Mouse (Mus musculus) forebrain, embryonic 16.5 days (tissue): ENCODE measurements around the gene Vipr2. TPM values are rescaled to one million over a fixed set of nuclear protein-coding genes. Genes with fewer than 3 reads are reported as not detected.

ENCODE experiments used
- ATAC-seq: fragments of 200-750 bp; cut with Nextera tagmentation; 2 replicates; pipeline ENCODE4 v1.8.0; 2017; ENCODE audit warnings: mild to moderate bottlenecking, moderate library complexity
- H3K27ac ChIP-seq: fragments of 300-500 bp; sonication (generic); 2 replicates; pipeline ENCODE4 v1.5.1; 2014; ENCODE audit warnings: low read length, control low read depth
- H3K27me3 ChIP-seq: fragments of 300-500 bp; sonication (generic); replicated peaks from 2 replicates; pipeline ENCODE4 v1.6.1; 2014; ENCODE audit warnings: low read length; ENCODE audit not compliant: control insufficient read depth, insufficient read depth
- H3K36me3 ChIP-seq: fragments of 300-500 bp; sonication (generic); 2 replicates; pipeline ENCODE4 v1.6.1; 2014; ENCODE audit not compliant: control insufficient read depth, insufficient read depth
- H3K4me1 ChIP-seq: fragments of 300-500 bp; sonication (generic); replicated peaks from 2 replicates; pipeline ENCODE4 v1.6.1; 2014; ENCODE audit warnings: low read length; ENCODE audit not compliant: control insufficient read depth, insufficient read depth
- H3K4me2 ChIP-seq: fragments of 300-500 bp; sonication (generic); 2 replicates; pipeline ENCODE4 v1.6.1; 2014; ENCODE audit warnings: mild to moderate bottlenecking, low read length, control low read depth
- H3K4me3 ChIP-seq: fragments of 300-500 bp; sonication (generic); replicated peaks from 2 replicates; pipeline ENCODE4 v1.5.1; 2014; ENCODE audit warnings: mild to moderate bottlenecking, low read length, control low read depth
- H3K9ac ChIP-seq: fragments of 300-500 bp; sonication (generic); replicated peaks from 2 replicates; pipeline ENCODE4 v1.6.1; 2014; ENCODE audit warnings: low read depth, low read length, control low read depth
- H3K9me3 ChIP-seq: fragments of 300-500 bp; sonication (generic); 2 replicates; pipeline ENCODE4 v1.6.1; 2016; ENCODE audit warnings: low read length; ENCODE audit not compliant: control insufficient read depth
- WGBS: fragments of 180-500 bp; shearing (Covaris S2); extraction: QIAGEN DNeasy Blood & Tissue Kit; methylation state at CpG from one replicate; pipeline ENCODE4 v1.1.7; 2014; 5-methylcytosine and 5-hydroxymethylcytosine counted together
- polyA plus RNA-seq: library from polyadenylated mRNA; unstranded; fragments of >200 nt; fragmentation: Nextera tagmentation; extraction: Ambion mirVana; gene quantifications from 2 replicates; pipeline ENCODE4 v1.2.1, GENCODE M21; 2015

Vipr2 gene
- polyA plus RNA-seq, 1 experiment from 2014 or later = 0.92 TPM

DNA sequence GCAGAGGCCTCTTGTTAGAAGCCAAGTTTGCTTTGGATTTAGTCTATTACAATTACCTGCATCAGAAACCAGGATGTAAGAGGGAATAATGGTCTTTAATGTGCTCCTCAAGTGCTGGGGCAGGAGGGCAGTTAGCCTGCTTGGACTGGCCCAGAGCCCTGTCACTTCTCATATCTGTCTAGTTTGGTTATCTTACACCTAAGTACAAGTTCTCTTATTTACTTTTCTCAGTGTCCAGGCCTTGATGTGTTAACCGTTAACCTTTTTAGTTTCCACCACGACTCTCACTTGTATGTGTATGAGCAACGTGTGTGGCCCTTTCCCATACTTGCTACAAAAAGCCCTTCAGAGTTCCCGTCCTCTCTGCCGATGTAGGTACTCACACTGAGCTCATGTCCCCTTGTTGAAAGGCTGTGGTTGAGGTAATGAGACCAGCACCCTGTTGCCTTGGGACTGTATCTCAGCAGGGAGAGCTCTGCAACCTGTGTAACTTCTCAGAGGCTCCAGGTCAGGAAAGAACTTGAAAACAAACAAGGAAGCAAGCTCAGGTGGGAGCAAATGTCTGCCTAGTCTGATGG, 39.9 kb downstream of the Vipr2 start:
- no peaks in the 10 kb centered on the region for H3K4me1 ChIP-seq
- no peaks in the 10 kb centered on the region for H3K9me3 ChIP-seq
- H3K4me3 ChIP-seq = no peak overlapping the region
- no peak for ATAC-seq
- WGBS = 75% methylated on average over 5 of the region's 5 CpGs
- H3K36me3 ChIP-seq = no peaks in the 10 kb centered on the region
- no peaks in the 10 kb centered on the region for H3K27me3 ChIP-seq
- no peak overlapping the region for H3K9ac ChIP-seq
- no peak overlapping the region for H3K27ac ChIP-seq
- no peak overlapping the region for H3K4me2 ChIP-seq

DNA sequence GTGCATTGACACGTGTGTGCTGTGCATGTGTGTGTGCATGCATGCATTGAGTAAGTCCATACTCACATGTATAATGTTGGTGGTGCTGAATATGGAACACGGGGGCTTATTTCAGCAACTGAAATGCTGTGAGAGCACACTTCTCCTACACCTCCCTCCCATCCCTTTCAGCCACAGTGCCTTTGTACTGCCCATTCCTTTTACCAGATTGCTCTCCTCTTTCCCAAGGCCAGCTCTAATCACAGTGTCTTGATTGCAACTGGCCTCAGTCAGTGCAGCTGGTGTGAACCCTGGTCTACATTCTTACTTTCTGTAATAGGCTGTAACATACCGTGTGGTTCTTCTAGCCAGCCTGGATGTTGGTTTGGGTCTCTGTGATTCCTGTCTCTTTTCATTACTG, 41.5 kb downstream of the Vipr2 start:
- Histone ChIP-seq H3K36me3 (no peaks in the 10 kb centered on the region), H3K4me2 (no peak overlapping the region), H3K9me3 (no peaks in the 10 kb centered on the region), H3K4me1 (no peaks in the 10 kb centered on the region), H3K9ac (no peak overlapping the region), H3K27me3 (no peaks in the 10 kb centered on the region), H3K27ac (no peak overlapping the region), H3K4me3 (no peak overlapping the region)
- ATAC-seq = no peak
- WGBS = 92% methylated on average over 3 of the region's 3 CpGs

DNA sequence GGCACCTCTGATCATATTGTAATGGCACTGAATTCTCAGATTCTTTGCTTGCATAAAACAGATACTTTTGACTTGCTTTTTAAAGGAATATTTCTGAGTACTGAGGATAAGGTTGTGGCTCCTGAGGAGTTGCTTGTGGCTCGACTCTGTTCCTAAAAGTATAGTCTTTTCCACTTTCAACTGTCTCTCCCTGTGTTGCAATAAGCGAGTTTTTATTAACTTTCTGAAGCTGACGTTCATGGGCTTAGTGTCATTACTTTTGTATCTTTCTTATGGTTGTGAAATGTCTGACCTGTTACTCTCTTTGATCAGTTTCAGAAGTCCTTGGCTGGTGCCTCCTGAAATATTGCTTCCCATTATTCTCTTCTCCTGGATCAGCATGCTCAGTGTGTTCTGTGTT, 46.3 kb downstream of the Vipr2 start:
- no peak overlapping the region for H3K4me2 ChIP-seq
- H3K9me3 ChIP-seq = no peaks in the 10 kb centered on the region
- H3K27me3 ChIP-seq = no peaks in the 10 kb centered on the region
- no peak for ATAC-seq
- H3K4me3 ChIP-seq = no peak overlapping the region
- H3K9ac ChIP-seq = no peak overlapping the region
- 83% methylated on average over 3 of the region's 3 CpGs for WGBS
- no peaks in the 10 kb centered on the region for H3K36me3 ChIP-seq
- H3K27ac ChIP-seq = no peak overlapping the region
- H3K4me1 ChIP-seq = no peaks in the 10 kb centered on the region

- Histone ChIP-seq H3K4me2 (no peak overlapping the region), H3K36me3 (no peaks in the 10 kb centered on the region), H3K27ac (no peak overlapping the region), H3K4me3 (no peak overlapping the region), H3K9ac (no peak overlapping the region), H3K4me1 (no peaks in the 10 kb centered on the region), H3K9me3 (no peaks in the 10 kb centered on the region), H3K27me3 (no peaks in the 10 kb centered on the region)
- WGBS = 86% methylated on average over 7 of the region's 7 CpGs
- ATAC-seq = no peak
Observed at GRCm38 (mm10) chr12:116130936-116131335, 53.4 kb downstream of the Vipr2 start.

DNA sequence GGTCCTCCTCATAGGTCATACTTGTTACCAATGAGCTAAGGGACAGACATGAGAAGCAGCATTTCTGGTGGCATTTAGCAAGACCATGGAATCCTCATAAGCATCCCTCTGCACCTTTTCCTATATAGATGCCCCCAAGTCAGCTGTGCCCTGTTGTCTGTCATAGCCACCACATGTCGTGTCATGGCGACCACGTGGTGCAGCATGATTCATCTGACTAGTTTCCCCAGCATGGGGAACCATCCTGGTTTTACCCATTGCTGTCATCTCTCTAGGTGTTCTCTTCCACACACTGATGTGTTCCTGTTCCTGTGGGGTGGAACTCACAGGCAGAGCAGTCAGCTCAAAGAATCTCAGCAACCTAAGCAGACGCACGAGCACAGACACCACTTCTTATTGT, 55.4 kb downstream of the Vipr2 start:
- no peak overlapping the region for H3K4me3 ChIP-seq
- WGBS = 89% methylated on average over 5 of the region's 5 CpGs
- no peak overlapping the region for H3K9ac ChIP-seq
- H3K9me3 ChIP-seq = no peaks in the 10 kb centered on the region
- H3K4me2 ChIP-seq = no peak overlapping the region
- ATAC-seq = no peak
- no peaks in the 10 kb centered on the region for H3K27me3 ChIP-seq
- H3K27ac ChIP-seq = no peak overlapping the region
- no peaks in the 10 kb centered on the region for H3K4me1 ChIP-seq
- H3K36me3 ChIP-seq = no peaks in the 10 kb centered on the region

DNA sequence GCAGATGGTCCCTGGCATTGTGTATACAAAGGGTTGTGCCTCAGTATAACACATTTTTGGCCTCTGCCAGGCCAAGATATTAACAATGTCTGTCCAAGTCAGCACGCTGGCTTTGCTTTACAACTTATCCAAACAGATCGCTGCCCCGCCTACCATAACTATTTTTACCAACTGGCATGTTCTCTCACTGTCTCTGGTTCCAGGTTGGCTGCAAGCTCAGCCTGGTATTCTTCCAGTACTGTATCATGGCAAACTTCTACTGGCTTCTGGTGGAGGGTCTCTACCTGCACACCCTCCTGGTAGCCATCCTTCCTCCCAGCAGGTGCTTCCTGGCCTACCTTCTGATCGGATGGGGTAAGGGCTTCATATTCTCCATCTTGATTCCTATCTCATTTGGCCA, 58.4 kb downstream of the Vipr2 start:
- H3K27me3 ChIP-seq = no peaks in the 10 kb centered on the region
- no peaks in the 10 kb centered on the region for H3K9me3 ChIP-seq
- H3K4me3 ChIP-seq = no peak overlapping the region
- ATAC-seq = no peak
- no peak overlapping the region for H3K4me2 ChIP-seq
- 94% methylated on average over 4 of the region's 4 CpGs for WGBS
- no peak overlapping the region for H3K9ac ChIP-seq
- no peaks in the 10 kb centered on the region for H3K4me1 ChIP-seq
- H3K27ac ChIP-seq = no peak overlapping the region
- H3K36me3 ChIP-seq = no peaks in the 10 kb centered on the region

GRCm38 (mm10) chr12:116138322-116139205, 61.0 kb downstream of the Vipr2 start:
- H3K4me2 ChIP-seq = no peak overlapping the region
- no peaks in the 10 kb centered on the region for H3K9me3 ChIP-seq
- ATAC-seq = no peak
- no peak overlapping the region for H3K27ac ChIP-seq
- H3K36me3 ChIP-seq = no peaks in the 10 kb centered on the region
- H3K9ac ChIP-seq = no peak overlapping the region
- 69% methylated on average over 7 of the region's 7 CpGs for WGBS
- no peaks in the 10 kb centered on the region for H3K27me3 ChIP-seq
- no peaks in the 10 kb centered on the region for H3K4me1 ChIP-seq
- H3K4me3 ChIP-seq = no peak overlapping the region

GRCm38 (mm10) chr12:116140605-116141004, 63.1 kb downstream of the Vipr2 start:
- H3K9ac ChIP-seq = no peak overlapping the region
- H3K4me1 ChIP-seq = no peaks in the 10 kb centered on the region
- no peak overlapping the region for H3K27ac ChIP-seq
- H3K4me2 ChIP-seq = no peak overlapping the region
- H3K36me3 ChIP-seq = no peaks in the 10 kb centered on the region
- 90% methylated on average over 2 of the region's 2 CpGs for WGBS
- H3K4me3 ChIP-seq = no peak overlapping the region
- no peaks in the 10 kb centered on the region for H3K27me3 ChIP-seq
- H3K9me3 ChIP-seq = no peaks in the 10 kb centered on the region
- no peak for ATAC-seq

DNA sequence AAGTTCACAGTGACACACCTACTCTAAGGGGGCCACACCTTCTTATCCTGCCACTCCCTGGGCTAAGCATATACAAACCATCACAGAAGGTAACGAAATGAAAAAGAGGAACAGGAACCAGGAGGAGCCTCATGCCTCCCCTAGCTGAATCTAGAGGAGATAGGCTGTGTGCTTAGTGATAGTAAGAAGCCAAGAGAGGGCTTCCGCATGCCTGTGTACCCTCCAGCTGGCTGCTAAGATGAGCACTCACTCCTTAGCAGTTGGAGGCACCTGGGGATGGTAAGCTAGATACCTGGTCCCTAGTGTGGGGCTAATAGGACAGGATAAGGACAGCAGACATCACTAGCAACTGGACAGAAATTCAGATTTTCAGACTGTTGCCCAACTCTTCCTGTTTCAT, 64.3 kb downstream of the Vipr2 start:
- Histone ChIP-seq H3K4me3 (no peak overlapping the region), H3K36me3 (no peaks in the 10 kb centered on the region), H3K27ac (no peak overlapping the region), H3K9ac (no peak overlapping the region), H3K4me2 (no peak overlapping the region), H3K4me1 (no peaks in the 10 kb centered on the region), H3K9me3 (no peaks in the 10 kb centered on the region), H3K27me3 (no peaks in the 10 kb centered on the region)
- no peak for ATAC-seq
- WGBS = 95% methylated on average over 2 of the region's 2 CpGs
